Comparison of ENCODE assay signal across 8 mouse cellular contexts in the genomic region with DNA sequence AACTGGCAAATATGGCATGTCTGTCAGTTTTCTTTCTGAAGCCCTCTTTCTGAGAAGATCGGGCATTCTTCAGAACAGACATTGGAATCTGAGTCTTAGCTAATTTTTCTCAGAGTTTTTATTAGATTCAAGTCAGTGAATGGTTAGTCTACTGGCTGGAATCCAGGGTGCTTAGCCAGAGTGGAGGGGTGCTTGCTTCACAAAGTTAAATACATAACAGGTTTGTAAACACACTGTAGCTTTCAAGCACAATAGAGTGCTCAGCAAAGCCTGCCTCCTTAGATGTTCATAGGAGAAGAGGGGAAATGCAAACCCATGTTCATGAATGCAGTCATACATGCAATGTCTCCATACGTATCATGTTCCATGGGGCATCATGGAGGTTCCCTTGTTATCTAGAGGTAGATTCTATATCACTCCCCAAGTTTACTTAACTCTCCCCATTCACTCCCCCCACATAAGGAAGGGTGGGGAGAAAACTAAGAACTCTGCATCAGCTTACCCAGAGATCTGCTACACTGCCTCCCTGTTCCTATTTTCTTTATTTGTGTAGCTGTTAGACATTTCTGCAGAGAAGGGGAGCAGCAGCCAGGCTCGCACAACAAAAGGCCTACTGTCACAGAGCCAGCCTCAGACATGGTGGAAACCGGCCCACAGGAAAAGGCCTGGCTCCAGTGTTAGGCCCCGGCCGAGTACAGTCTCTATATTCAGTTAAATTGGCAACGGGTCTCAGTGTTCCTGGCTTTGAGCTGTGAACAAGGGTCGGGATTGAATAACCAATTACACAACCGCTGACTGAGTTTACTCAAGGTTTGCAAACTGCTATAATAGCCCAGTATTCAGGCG.
DNase-seq lines count a peak whose midpoint lies in the region; ATAC-seq and TF ChIP-seq lines count a peak whose summit lies in the region.

No protein-coding gene starts in this region.

- peak; percentile 15 for DNase-seq in adrenal gland, postnatal 25 days
- DNase-seq in cerebellum, postnatal 36 days = peak; percentile 22 to 25
- DNase-seq in gastrocnemius, adult 2 months = peak; percentile 72
- peak; percentile 33 to 52 for DNase-seq in left cerebral cortex, adult 2 months (ENCODE audit: extremely low spot score in 1 of 2, low spot score in 2 of 2)
- peak; percentile 56 to 78 for DNase-seq in lung, postnatal 4 days
- no peak for DNase-seq in T-cell, adult 2 months (ENCODE audit: low spot score)

- 50% methylated on average over 10 of the region's 10 CpGs for WGBS in hindbrain, embryonic 15.5 days
- WGBS in stomach, embryonic 16.5 days = 47% methylated on average over 10 of the region's 10 CpGs

- intact Hi-C loops in gastrocnemius, adult 2 months (cut with DNase I) = no loop called here
- intact Hi-C loops in left cerebral cortex, adult 2 months (cut with DNase I) = no loop called here

- H3K36me3 ChIP-seq in hindbrain, embryonic 15.5 days = no peaks in the 10 kb centered on the region
- no peaks in the 10 kb centered on the region for H3K36me3 ChIP-seq in stomach, embryonic 16.5 days (ENCODE audit: control insufficient read depth, insufficient read depth, low read length)

- no peaks in the 10 kb centered on the region for H3K27me3 ChIP-seq in hindbrain, embryonic 15.5 days
- no peaks in the 10 kb centered on the region for H3K27me3 ChIP-seq in stomach, embryonic 16.5 days (ENCODE audit: control insufficient read depth, insufficient read depth, low read length)

- H3K9ac ChIP-seq in hindbrain, embryonic 15.5 days = no peak overlapping the region
- H3K9ac ChIP-seq in stomach, embryonic 16.5 days (ENCODE audit: low read length) = no peak overlapping the region

- H3K4me2 ChIP-seq in hindbrain, embryonic 15.5 days = no peak overlapping the region
- no peak overlapping the region for H3K4me2 ChIP-seq in stomach, embryonic 16.5 days (ENCODE audit: low read depth, low read length)

- peaks cover 4% of the 10 kb centered on the region; the same call in 1 of the 2 replicates for H3K4me1 ChIP-seq in hindbrain, embryonic 15.5 days (replicated peaks)
- H3K4me1 ChIP-seq in stomach, embryonic 16.5 days (ENCODE audit: control insufficient read depth, insufficient read depth, low read length) = peaks cover 9% of the 10 kb centered on the region; the same call in 1 of the 2 replicates

- H3K27ac ChIP-seq in gastrocnemius, adult 2 months = peak overlapping the region; percentile 31
- H3K27ac ChIP-seq in hindbrain, embryonic 15.5 days (replicated peaks) = peak overlapping the region; percentile 73
- H3K27ac ChIP-seq in left cerebral cortex, adult 2 months = peak overlapping the region; percentile 40; the same call in 1 of the 2 replicates
- peak overlapping the region; percentile 50 for H3K27ac ChIP-seq in stomach, embryonic 16.5 days (ENCODE audit: low read length)

- no peaks in the 10 kb centered on the region for H3K9me3 ChIP-seq in hindbrain, embryonic 15.5 days
- H3K9me3 ChIP-seq in stomach, embryonic 16.5 days (replicated peaks; ENCODE audit: control insufficient read depth, low read length) = no peaks in the 10 kb centered on the region

- H3K4me3 ChIP-seq in gastrocnemius, adult 2 months = no peak overlapping the region
- no peak overlapping the region for H3K4me3 ChIP-seq in hindbrain, embryonic 15.5 days
- no peak overlapping the region for H3K4me3 ChIP-seq in left cerebral cortex, adult 2 months
- no peak overlapping the region for H3K4me3 ChIP-seq in stomach, embryonic 16.5 days (replicated peaks; ENCODE audit: low read length)

- ATAC-seq in hindbrain, embryonic 15.5 days (ENCODE audit: low FRiP score, low read depth) = peak; percentile 94
- peak; percentile 53; the same call in 1 of the 2 replicates for ATAC-seq in stomach, embryonic 16.5 days (ENCODE audit: insufficient read depth, low FRiP score)

- TF ChIP-seq CTCF in gastrocnemius, adult 2 months (IDR thresholded peaks at IDR 0.05) = no peak
- no peak for TF ChIP-seq CTCF in left cerebral cortex, adult 2 months (IDR thresholded peaks at IDR 0.05)
